Mouse (Mus musculus) layer of hippocampus, adult 11-12 months (tissue): ENCODE results near the gene Zdhhc4.

Source experiments
- DNase-seq: peaks from one replicate; pipeline ENCODE4 v3.0.0; 2022; ENCODE audit warnings: low spot score

Zdhhc4 gene

GRCm38 (mm10) chr5:143328690-143329495 lies at the start of gene Zdhhc4:
Gene Zdhhc4, minus strand, starts transcription at chr5:143329256.
- DNase-seq: peak; percentile 88

- no peak for DNase-seq
These were observed 47.1 kb upstream of the Zdhhc4 start for GRCm38 (mm10) chr5:143376156-143376555.

- peak; percentile 51 for DNase-seq
These were observed 46.2 kb upstream of the Zdhhc4 start for GRCm38 (mm10) chr5:143375242-143375641.

GRCm38 (mm10) chr5:143372818-143373217 lies 43.8 kb upstream of the Zdhhc4 start:
- no peak for DNase-seq

- no peak for DNase-seq
These were observed 42.1 kb upstream of the Zdhhc4 start for GRCm38 (mm10) chr5:143371146-143371510.

- no peak for DNase-seq
These were observed 41.5 kb upstream of the Zdhhc4 start for GRCm38 (mm10) chr5:143370416-143371145.

GRCm38 (mm10) chr5:143369611-143370255 lies 40.7 kb upstream of the Zdhhc4 start:
- no peak for DNase-seq

- DNase-seq: no peak
These were observed 38.9 kb upstream of the Zdhhc4 start for GRCm38 (mm10) chr5:143367931-143368330.

GRCm38 (mm10) chr5:143363678-143364615 lies 34.9 kb upstream of the Zdhhc4 start:
- no peak for DNase-seq

- DNase-seq: no peak
These were observed 32.4 kb upstream of the Zdhhc4 start for GRCm38 (mm10) chr5:143361428-143361827.

- no peak for DNase-seq
These were observed 30.9 kb upstream of the Zdhhc4 start for GRCm38 (mm10) chr5:143360000-143360399.

GRCm38 (mm10) chr5:143359263-143359662 lies 30.2 kb upstream of the Zdhhc4 start:
- DNase-seq: no peak

GRCm38 (mm10) chr5:143357564-143357963 lies 28.5 kb upstream of the Zdhhc4 start:
- DNase-seq: no peak

- no peak for DNase-seq
These were observed 27.8 kb upstream of the Zdhhc4 start, which contains the start of gene Grid2ip for GRCm38 (mm10) chr5:143356686-143357388. Gene Grid2ip, plus strand, starts transcription at chr5:143357338.

GRCm38 (mm10) chr5:143356017-143356416 lies 27.0 kb upstream of the Zdhhc4 start:
- DNase-seq: no peak

- DNase-seq: no peak
These were observed 17.3 kb upstream of the Zdhhc4 start for GRCm38 (mm10) chr5:143346367-143346766.

GRCm38 (mm10) chr5:143339603-143340002 lies 10.5 kb upstream of the Zdhhc4 start:
- DNase-seq: no peak

- no peak for DNase-seq
These were observed 7.5 kb upstream of the Zdhhc4 start for GRCm38 (mm10) chr5:143336559-143336958.

GRCm38 (mm10) chr5:143335089-143335460 lies 6.0 kb upstream of the Zdhhc4 start:
- no peak for DNase-seq

GRCm38 (mm10) chr5:143334418-143335088 lies 5.5 kb upstream of the Zdhhc4 start:
- DNase-seq: no peak
